Mouse (Mus musculus): ENCODE data around the gene Gm5485. TPM values are rescaled to one million over a fixed set of nuclear protein-coding genes. Genes with fewer than 3 reads are reported as not detected.

Gene Gm5485
- not detected for total RNA-seq (2021)
- long read RNA-seq, experiment 1, result 0 reads
- long read RNA-seq, experiment 2, result 0 reads

GRCm38 (mm10) chr16:48412246-48412645 lies at the start of gene Gm5485:
Gene Gm5485 (minus strand): TSS chr16:48412416.
- no peak for DNase-seq
- intact Hi-C loops (cut with DNase I; ENCODE audit: low total_unique reads), result no loop called here

GRCm38 (mm10) chr16:48453264-48453663 lies 41.0 kb upstream of the Gm5485 start:
- DNase-seq, result no peak
- intact Hi-C loops (cut with DNase I; ENCODE audit: low total_unique reads), result no loop called here

- no peak for DNase-seq
- intact Hi-C loops (cut with DNase I; ENCODE audit: low total_unique reads), result no loop called here
Measured at GRCm38 (mm10) chr16:48446161-48446925, 34.1 kb upstream of the Gm5485 start.

- intact Hi-C loops (cut with DNase I; ENCODE audit: low total_unique reads), result no loop called here
- DNase-seq, result no peak
Measured at GRCm38 (mm10) chr16:48444589-48444988, 32.4 kb upstream of the Gm5485 start.

GRCm38 (mm10) chr16:48437476-48437875 lies 25.3 kb upstream of the Gm5485 start:
- intact Hi-C loops (cut with DNase I; ENCODE audit: low total_unique reads), result no loop called here
- DNase-seq, result no peak

GRCm38 (mm10) chr16:48435454-48435853 lies 23.2 kb upstream of the Gm5485 start:
- intact Hi-C loops (cut with DNase I; ENCODE audit: low total_unique reads), result no loop called here
- no peak for DNase-seq

- intact Hi-C loops (cut with DNase I; ENCODE audit: low total_unique reads), result no loop called here
- no peak for DNase-seq
Measured at GRCm38 (mm10) chr16:48431027-48431426, 18.8 kb upstream of the Gm5485 start, which contains the start of gene Morc1. Gene Morc1 (plus strand): TSS chr16:48431237.

GRCm38 (mm10) chr16:48429427-48429826 lies 17.2 kb upstream of the Gm5485 start:
- DNase-seq, result no peak
- intact Hi-C loops (cut with DNase I; ENCODE audit: low total_unique reads), result no loop called here

- DNase-seq, result no peak
- intact Hi-C loops (cut with DNase I; ENCODE audit: low total_unique reads), result no loop called here
Measured at GRCm38 (mm10) chr16:48424069-48424468, 11.9 kb upstream of the Gm5485 start.

GRCm38 (mm10) chr16:48422501-48422900 lies 10.3 kb upstream of the Gm5485 start:
- no peak for DNase-seq
- intact Hi-C loops (cut with DNase I; ENCODE audit: low total_unique reads), result no loop called here

- intact Hi-C loops (cut with DNase I; ENCODE audit: low total_unique reads), result no loop called here
- no peak for DNase-seq
Measured at GRCm38 (mm10) chr16:48419035-48419434, 6.8 kb upstream of the Gm5485 start.

- DNase-seq, result no peak
- intact Hi-C loops (cut with DNase I; ENCODE audit: low total_unique reads), result no loop called here
Measured at GRCm38 (mm10) chr16:48418557-48418956, 6.3 kb upstream of the Gm5485 start.

GRCm38 (mm10) chr16:48410125-48410524 lies 2.1 kb downstream of the Gm5485 start:
- intact Hi-C loops (cut with DNase I; ENCODE audit: low total_unique reads), result no loop called here
- no peak for DNase-seq

- DNase-seq, result no peak
- intact Hi-C loops (cut with DNase I; ENCODE audit: low total_unique reads), result no loop called here
Measured at GRCm38 (mm10) chr16:48409580-48409979, 2.6 kb downstream of the Gm5485 start.

GRCm38 (mm10) chr16:48405674-48406403 lies 6.4 kb downstream of the Gm5485 start:
- DNase-seq, result no peak
- intact Hi-C loops (cut with DNase I; ENCODE audit: low total_unique reads), result no loop called here

- no peak for DNase-seq
- intact Hi-C loops (cut with DNase I; ENCODE audit: low total_unique reads), result no loop called here
Measured at GRCm38 (mm10) chr16:48404009-48404408, 8.2 kb downstream of the Gm5485 start.

GRCm38 (mm10) chr16:48403423-48403822 lies 8.8 kb downstream of the Gm5485 start:
- no peak for DNase-seq
- intact Hi-C loops (cut with DNase I; ENCODE audit: low total_unique reads), result no loop called here

- intact Hi-C loops (cut with DNase I; ENCODE audit: low total_unique reads), result no loop called here
- DNase-seq, result no peak
Measured at GRCm38 (mm10) chr16:48402963-48403362, 9.3 kb downstream of the Gm5485 start.

- DNase-seq, result no peak
- intact Hi-C loops (cut with DNase I; ENCODE audit: low total_unique reads), result no loop called here
Measured at GRCm38 (mm10) chr16:48395278-48395677, 16.9 kb downstream of the Gm5485 start.

- no peak for DNase-seq
- intact Hi-C loops (cut with DNase I; ENCODE audit: low total_unique reads), result no loop called here
Measured at GRCm38 (mm10) chr16:48386982-48387381, 25.2 kb downstream of the Gm5485 start.
